Mouse (Mus musculus): Measurements from ENCODE around the gene Kcnj9. TPM values are rescaled to one million over a fixed set of nuclear protein-coding genes. Genes with fewer than 3 reads are reported as not detected.

Gene Kcnj9
- polyA plus RNA-seq, 1 experiment from 2014 or later: not detected

DNA sequence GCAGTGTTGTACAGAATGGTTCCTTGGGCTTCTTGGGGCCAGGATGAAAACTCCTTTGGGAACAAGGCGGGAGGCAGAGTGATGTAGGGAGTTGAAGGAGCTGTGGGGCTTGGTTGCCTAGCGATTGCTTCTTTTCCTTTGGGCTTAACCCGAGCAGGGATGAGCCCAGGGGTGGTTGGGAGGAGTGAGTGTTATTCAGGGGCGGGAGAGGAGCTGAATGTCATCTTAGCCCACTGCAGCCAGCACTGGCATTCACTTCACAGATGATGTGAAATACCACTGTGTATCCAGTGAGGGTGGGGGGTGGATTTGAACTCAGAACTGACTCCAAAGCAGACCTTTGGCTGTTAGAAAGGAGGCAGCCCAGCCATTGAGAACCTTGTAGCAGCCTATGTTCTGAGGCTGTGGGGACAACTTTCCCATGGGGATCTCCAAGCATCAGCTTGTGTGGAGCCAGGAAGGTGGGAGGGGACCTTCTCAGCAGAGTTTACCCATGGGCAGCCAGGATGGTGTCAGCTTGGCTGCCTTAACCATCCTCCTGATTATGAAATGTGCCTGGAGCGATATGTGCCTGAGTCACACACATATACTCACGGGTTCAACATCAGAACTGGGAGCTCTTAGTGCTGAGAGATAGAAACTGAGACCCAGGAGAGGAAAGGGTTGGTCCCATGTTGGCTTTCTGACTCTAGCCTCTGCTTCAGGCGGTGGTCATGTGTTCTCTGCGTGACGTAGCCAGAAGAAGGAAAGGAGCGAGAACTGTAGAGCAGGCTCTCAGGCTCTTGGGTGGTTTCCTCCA, 15.3 kb downstream of the Kcnj9 start:
- H3K4me1 ChIP-seq (ENCODE audit: control insufficient read depth, insufficient read depth, low read length): peaks cover 24% of the 10 kb centered on the region
- no peak overlapping the region for H3K27ac ChIP-seq (ENCODE audit: low read length)
- H3K9me3 ChIP-seq (ENCODE audit: control insufficient read depth, low read depth, low read length): no peaks in the 10 kb centered on the region
- H3K27me3 ChIP-seq (ENCODE audit: control insufficient read depth, insufficient read depth, low read length): no peaks in the 10 kb centered on the region
- no peaks in the 10 kb centered on the region; the same call in 1 of the 2 replicates for H3K36me3 ChIP-seq (ENCODE audit: control insufficient read depth, insufficient read depth, low read length)
- peak overlapping the region; percentile 95 for H3K4me2 ChIP-seq (replicated peaks; ENCODE audit: low read depth, low read length)
- 77% methylated on average over 10 of the region's 10 CpGs for WGBS
- peak overlapping the region; percentile 67; the same call in 1 of the 2 replicates for H3K4me3 ChIP-seq (ENCODE audit: low read depth, low read length)
- no peak for ATAC-seq (ENCODE audit: insufficient number of reproducible peaks, insufficient read depth, low FRiP score, low read depth)
- H3K9ac ChIP-seq (replicated peaks; ENCODE audit: low read depth, low read length): no peak overlapping the region

DNA sequence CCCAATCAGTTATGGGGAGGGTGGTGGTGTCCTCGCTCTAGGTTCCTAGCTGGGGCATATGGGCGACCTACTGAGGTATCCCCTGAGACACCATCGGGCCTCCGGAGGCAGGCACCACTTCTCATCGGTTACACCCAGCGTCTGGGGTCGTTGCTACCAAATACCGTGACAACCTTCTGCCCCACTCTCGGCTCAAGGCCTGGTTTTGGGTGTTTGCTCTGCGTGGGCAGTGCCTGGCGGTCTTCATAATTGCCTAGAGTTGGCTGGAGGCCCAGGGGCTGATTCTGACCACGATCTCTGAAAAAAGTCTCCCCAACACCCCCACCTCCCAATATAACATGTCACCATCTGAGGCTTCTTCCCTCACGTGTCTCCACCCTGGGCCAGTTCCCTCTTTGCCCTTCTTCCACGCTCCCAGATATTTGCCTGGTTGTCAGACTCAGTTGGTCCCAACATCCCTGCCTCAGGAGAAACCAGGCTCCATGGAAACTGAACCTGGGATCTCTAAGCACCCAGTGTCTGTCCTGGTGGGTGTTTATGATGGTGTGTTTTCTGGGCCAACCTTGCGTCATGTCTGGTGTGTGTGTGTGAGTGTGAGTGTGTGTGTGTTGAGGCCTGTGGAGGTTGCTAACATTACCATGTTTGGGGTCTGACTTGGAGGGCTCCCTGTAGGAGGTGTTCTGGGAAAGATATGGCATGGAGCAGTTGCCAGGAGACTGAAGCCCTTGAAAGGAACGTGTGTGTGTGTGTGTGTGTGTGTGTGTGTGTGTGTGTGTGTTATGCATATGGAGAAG, 16.2 kb downstream of the Kcnj9 start:
- 11% methylated on average over 16 of the region's 16 CpGs for WGBS

DNA sequence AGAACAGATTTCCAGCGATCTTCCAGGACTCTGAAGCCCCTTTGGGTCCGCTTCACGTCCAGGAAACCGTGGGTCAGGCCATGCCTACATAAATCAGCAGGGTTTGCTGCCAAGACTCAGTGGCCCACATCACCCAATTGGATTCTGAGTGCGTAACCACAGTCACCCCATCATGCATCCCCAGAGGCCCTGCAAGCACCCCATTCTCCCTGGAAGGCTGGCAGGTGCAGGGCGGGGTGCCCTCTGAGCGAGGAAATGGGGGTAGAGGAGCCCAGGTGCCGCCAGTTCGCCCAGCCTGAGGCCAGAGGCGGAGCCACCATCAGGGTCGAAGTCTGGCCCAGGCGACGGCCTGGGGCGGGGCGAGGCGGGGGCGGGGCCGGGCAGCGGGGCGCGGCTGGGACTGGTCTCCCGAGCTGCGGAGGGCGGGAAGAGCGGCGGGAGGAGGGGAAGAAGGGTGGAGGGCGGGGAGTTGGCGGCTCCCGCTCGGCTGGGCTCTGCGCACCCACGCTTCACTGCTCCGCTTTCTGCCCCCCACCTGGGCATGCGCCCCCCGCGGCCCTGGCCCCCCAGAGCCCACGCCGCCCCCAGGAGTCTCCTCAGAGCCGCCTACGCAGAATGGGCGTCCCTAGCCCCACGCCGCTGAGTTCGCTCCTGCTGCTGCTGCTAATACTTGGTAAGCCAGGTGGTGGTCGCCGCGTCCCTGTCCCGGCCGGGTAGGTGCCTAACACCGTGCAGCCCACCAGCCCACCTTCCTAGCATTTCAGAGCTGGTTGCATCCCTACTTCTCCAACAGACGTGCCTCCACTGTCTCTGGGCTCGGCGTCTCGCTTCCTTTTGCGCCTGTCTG, 17.0 kb downstream of the Kcnj9 start:
- peak overlapping the region; percentile 95 for H3K4me2 ChIP-seq (replicated peaks; ENCODE audit: low read depth, low read length)
- H3K27ac ChIP-seq (ENCODE audit: low read length): peak overlapping the region; percentile 87
- no peaks in the 10 kb centered on the region for H3K36me3 ChIP-seq (ENCODE audit: control insufficient read depth, insufficient read depth, low read length)
- peak overlapping the region; percentile 67 for H3K4me3 ChIP-seq (ENCODE audit: low read depth, low read length)
- H3K9me3 ChIP-seq (ENCODE audit: control insufficient read depth, low read depth, low read length): no peaks in the 10 kb centered on the region
- H3K27me3 ChIP-seq (ENCODE audit: control insufficient read depth, insufficient read depth, low read length): no peaks in the 10 kb centered on the region
- H3K9ac ChIP-seq (replicated peaks; ENCODE audit: low read depth, low read length): peak overlapping the region; percentile 57
- peaks cover 24% of the 10 kb centered on the region for H3K4me1 ChIP-seq (ENCODE audit: control insufficient read depth, insufficient read depth, low read length)
- peak; percentile 81 for ATAC-seq (ENCODE audit: insufficient number of reproducible peaks, insufficient read depth, low FRiP score, low read depth)
- WGBS: 1% methylated on average over 37 of the region's 55 CpGs

More for the DNA sequence above, 16.2 kb downstream of the Kcnj9 start:
- H3K4me2 ChIP-seq (replicated peaks; ENCODE audit: low read depth, low read length): peak overlapping the region; percentile 95
- no peaks in the 10 kb centered on the region for H3K27me3 ChIP-seq (ENCODE audit: control insufficient read depth, insufficient read depth, low read length)
- H3K27ac ChIP-seq (ENCODE audit: low read length): no peak overlapping the region
- no peaks in the 10 kb centered on the region for H3K9me3 ChIP-seq (ENCODE audit: control insufficient read depth, low read depth, low read length)
- peak overlapping the region; percentile 57 for H3K9ac ChIP-seq (replicated peaks; ENCODE audit: low read depth, low read length)
- no peak for ATAC-seq (ENCODE audit: insufficient number of reproducible peaks, insufficient read depth, low FRiP score, low read depth)
- H3K4me3 ChIP-seq (ENCODE audit: low read depth, low read length): peak overlapping the region; percentile 67
- H3K36me3 ChIP-seq (ENCODE audit: control insufficient read depth, insufficient read depth, low read length): no peaks in the 10 kb centered on the region
- H3K4me1 ChIP-seq (ENCODE audit: control insufficient read depth, insufficient read depth, low read length): peaks cover 24% of the 10 kb centered on the region

DNA sequence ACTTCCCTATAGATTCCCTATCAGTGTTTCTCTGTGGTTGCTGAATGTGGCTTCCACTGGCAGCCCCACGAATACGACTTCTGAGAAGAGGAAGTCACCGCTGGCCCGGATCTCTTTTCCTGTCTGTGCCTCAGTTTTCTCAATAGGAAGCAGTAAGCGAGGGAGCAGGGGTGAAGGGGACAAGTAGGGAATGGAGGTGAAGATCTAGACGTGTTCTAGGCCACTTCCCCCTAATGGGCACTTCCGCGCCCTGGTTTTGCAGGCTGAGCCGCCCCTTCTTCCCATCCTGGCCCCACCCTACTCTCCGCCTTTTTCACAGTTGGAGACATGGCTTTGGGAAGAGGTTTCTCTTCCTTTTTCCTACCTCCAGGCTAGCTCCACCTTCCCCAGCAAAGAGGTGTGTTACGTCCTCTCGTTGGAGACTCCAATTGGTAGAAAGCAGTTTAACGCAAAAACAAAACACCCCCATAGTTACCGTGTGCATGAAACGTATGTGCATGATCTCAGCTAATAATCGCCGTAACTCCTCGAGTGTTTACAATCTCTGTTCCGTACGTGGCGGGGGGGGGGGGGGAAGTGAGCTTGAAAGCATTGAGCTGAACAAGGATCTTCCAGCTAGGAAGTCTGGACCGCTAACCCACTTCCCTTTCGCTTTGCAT, 17.7 kb downstream of the Kcnj9 start:
- peak overlapping the region; percentile 67 for H3K4me3 ChIP-seq (ENCODE audit: low read depth, low read length)
- peak; percentile 53 for ATAC-seq (ENCODE audit: insufficient number of reproducible peaks, insufficient read depth, low FRiP score, low read depth)
- peak overlapping the region; percentile 95 for H3K4me2 ChIP-seq (replicated peaks; ENCODE audit: low read depth, low read length)
- WGBS: 3% methylated on average over 23 of the region's 23 CpGs
- peaks cover 24% of the 10 kb centered on the region for H3K4me1 ChIP-seq (ENCODE audit: control insufficient read depth, insufficient read depth, low read length)
- peak overlapping the region; percentile 57 for H3K9ac ChIP-seq (replicated peaks; ENCODE audit: low read depth, low read length)
- peak overlapping the region; percentile 87 for H3K27ac ChIP-seq (ENCODE audit: low read length)
- H3K9me3 ChIP-seq (ENCODE audit: control insufficient read depth, low read depth, low read length): no peaks in the 10 kb centered on the region
- H3K36me3 ChIP-seq (ENCODE audit: control insufficient read depth, insufficient read depth, low read length): no peaks in the 10 kb centered on the region
- H3K27me3 ChIP-seq (ENCODE audit: control insufficient read depth, insufficient read depth, low read length): no peaks in the 10 kb centered on the region

DNA sequence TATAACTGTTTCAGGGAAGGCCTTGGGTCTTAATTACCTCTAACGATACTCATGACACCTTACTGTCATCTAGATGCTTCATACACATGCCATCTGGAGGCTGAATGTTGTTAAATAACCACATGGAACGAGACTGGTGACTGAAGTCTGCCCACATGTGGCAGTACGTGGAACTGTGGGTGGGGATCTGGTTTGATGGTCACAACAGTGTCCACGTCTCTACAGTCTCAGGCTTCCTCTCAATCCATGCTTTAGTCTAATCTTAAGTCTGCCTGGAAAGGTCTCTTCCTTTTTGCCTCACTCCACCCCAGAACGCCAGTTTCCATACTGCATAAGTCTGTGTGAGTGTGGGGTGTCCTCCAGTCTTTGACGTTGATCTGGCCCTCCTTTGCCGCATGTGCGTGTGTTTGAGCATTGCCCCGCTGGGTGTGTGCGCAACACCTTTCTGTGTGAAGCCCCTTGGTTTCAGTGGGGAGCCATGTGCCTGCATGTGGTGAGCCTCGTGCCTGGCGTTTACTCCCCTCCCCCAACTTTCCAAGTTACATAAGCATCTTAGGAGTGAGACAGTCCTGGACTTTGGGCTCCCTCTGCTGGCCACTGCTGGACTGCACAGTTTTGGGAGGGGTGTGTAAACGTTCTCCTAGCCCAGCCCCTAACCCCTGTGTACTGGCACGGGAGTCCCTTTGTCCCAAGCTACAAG, 19.3 kb downstream of the Kcnj9 start:
- Histone ChIP-seq H3K27me3 (ENCODE audit: control insufficient read depth, insufficient read depth, low read length) (no peaks in the 10 kb centered on the region), H3K9me3 (ENCODE audit: control insufficient read depth, low read depth, low read length) (no peaks in the 10 kb centered on the region), H3K36me3 (ENCODE audit: control insufficient read depth, insufficient read depth, low read length) (no peaks in the 10 kb centered on the region), H3K9ac (replicated peaks; ENCODE audit: low read depth, low read length) (peak overlapping the region; percentile 28; the same call in 1 of the 2 replicates), H3K4me2 (replicated peaks; ENCODE audit: low read depth, low read length) (peak overlapping the region; percentile 74), H3K27ac (ENCODE audit: low read length) (peak overlapping the region; percentile 87), H3K4me3 (ENCODE audit: low read depth, low read length) (peak overlapping the region; percentile 19; the same call in 1 of the 2 replicates), H3K4me1 (ENCODE audit: control insufficient read depth, insufficient read depth, low read length) (peaks cover 24% of the 10 kb centered on the region)
- WGBS: 1% methylated on average over 14 of the region's 14 CpGs
- ATAC-seq (ENCODE audit: insufficient number of reproducible peaks, insufficient read depth, low FRiP score, low read depth): peak; percentile 78

DNA sequence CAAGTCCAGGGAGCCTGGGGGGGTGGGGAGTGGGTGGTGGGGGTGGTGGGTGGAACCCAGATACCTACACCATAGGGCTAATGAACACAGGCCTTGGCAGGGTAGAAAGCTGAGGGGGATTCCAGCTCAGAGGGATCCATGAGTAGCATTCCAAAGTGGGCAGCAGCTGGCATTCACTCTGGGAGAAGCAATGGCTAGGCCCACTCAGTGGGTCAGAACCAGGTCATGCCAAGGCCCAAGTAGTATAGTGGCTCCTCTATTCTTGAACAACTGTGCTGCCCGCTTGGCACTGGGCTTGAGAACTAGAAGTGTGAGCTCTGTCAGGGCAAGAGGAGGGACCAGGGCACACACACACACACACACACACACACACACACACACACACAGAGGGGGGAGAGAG, 20.7 kb downstream of the Kcnj9 start:
- H3K9me3 ChIP-seq (ENCODE audit: control insufficient read depth, low read depth, low read length): no peaks in the 10 kb centered on the region
- no peak overlapping the region for H3K4me3 ChIP-seq (ENCODE audit: low read depth, low read length)
- H3K27me3 ChIP-seq (ENCODE audit: control insufficient read depth, insufficient read depth, low read length): no peaks in the 10 kb centered on the region
- peaks cover 21% of the 10 kb centered on the region for H3K4me1 ChIP-seq (ENCODE audit: control insufficient read depth, insufficient read depth, low read length)
- no peaks in the 10 kb centered on the region for H3K36me3 ChIP-seq (ENCODE audit: control insufficient read depth, insufficient read depth, low read length)
- H3K27ac ChIP-seq (ENCODE audit: low read length): peak overlapping the region; percentile 80; the same call in 1 of the 2 replicates
- H3K9ac ChIP-seq (replicated peaks; ENCODE audit: low read depth, low read length): no peak overlapping the region
- ATAC-seq (ENCODE audit: insufficient number of reproducible peaks, insufficient read depth, low FRiP score, low read depth): no peak
- WGBS: 40% methylated on average over 1 of the region's 1 CpGs
- no peak overlapping the region for H3K4me2 ChIP-seq (replicated peaks; ENCODE audit: low read depth, low read length)

DNA sequence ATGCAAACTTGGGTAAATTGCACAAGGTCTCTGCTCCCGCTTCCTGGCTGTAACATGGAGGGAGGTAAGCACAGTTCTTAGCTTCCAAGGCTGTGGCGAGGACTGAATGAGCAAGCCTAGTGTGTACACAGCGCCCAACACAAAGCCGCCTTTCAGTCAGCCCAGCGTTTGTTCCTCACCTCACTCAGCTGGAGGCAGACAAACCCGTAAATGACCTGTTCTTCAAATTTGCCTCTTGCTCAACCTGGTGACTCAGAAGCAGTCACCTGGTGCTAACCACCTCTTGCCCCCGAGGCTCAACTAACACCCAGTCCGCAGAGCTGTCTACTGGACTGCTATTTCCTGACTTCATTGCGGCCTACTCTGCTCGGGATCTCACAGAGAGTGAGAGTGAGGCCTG, 21.2 kb downstream of the Kcnj9 start:
- Histone ChIP-seq H3K4me2 (replicated peaks; ENCODE audit: low read depth, low read length) (no peak overlapping the region), H3K9me3 (ENCODE audit: control insufficient read depth, low read depth, low read length) (no peaks in the 10 kb centered on the region), H3K9ac (replicated peaks; ENCODE audit: low read depth, low read length) (no peak overlapping the region), H3K36me3 (ENCODE audit: control insufficient read depth, insufficient read depth, low read length) (no peaks in the 10 kb centered on the region), H3K27ac (ENCODE audit: low read length) (peak overlapping the region; percentile 80; the same call in 1 of the 2 replicates), H3K27me3 (ENCODE audit: control insufficient read depth, insufficient read depth, low read length) (no peaks in the 10 kb centered on the region), H3K4me1 (ENCODE audit: control insufficient read depth, insufficient read depth, low read length) (peaks cover 17% of the 10 kb centered on the region), H3K4me3 (ENCODE audit: low read depth, low read length) (no peak overlapping the region)
- ATAC-seq (ENCODE audit: insufficient number of reproducible peaks, insufficient read depth, low FRiP score, low read depth): peak; percentile 21; the same call in 1 of the 2 replicates
- WGBS: 63% methylated on average over 10 of the region's 10 CpGs
